Mouse (Mus musculus) CD4-positive, CD25-positive, alpha-beta regulatory T cell, adult 2 months (primary cell): ENCODE data around the gene Foxn3.

Experiments used
- DNase-seq: peaks from one replicate; pipeline ENCODE4 v3.0.0-alpha.2; 2012; ENCODE audit warnings: low read depth, low spot score

Gene Foxn3

GRCm38 (mm10) chr12:99260171-99260570 lies 303.2 kb downstream of the Foxn3 start:
- DNase-seq = no peak

GRCm38 (mm10) chr12:99257570-99257969 lies 305.8 kb downstream of the Foxn3 start:
- no peak for DNase-seq

DNA sequence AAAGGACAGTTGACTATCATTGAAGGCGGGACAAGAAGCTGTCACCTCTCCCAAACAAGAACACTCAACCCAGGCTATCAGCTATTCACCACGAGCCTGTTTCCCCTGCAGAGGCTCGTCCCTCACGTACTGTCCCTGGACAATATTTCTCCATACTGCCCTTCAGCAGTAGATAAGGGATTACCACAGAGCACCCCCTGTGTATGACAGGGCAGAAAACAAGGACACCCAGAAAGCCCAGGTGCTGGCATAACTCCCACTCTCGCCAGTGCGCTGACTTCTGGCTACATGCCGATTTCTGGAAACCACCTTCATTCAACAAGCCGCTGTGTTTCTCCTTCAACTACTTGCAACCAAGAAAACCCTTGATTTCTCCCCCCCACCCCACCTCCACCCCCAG lies 306.4 kb downstream of the Foxn3 start:
- DNase-seq = no peak

DNA sequence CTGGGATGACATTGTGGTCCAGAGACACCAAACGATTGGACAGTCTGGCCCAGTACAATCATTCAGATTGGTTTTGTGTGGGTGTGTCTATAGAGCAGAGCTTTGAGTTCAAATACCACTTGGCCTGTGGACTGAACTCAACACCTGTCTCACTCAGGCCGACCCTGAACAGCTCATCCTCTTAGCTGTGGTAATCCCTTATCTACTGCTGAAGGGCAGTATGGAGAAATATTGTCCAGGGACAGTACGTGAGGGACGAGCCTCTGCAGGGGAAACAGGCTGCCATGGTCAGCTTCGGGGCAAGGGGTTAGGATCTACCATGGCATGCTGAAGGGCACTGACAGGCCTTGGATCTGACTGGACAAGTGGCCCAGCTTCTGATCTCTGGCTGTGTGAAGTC lies 306.9 kb downstream of the Foxn3 start:
- no peak for DNase-seq

DNA sequence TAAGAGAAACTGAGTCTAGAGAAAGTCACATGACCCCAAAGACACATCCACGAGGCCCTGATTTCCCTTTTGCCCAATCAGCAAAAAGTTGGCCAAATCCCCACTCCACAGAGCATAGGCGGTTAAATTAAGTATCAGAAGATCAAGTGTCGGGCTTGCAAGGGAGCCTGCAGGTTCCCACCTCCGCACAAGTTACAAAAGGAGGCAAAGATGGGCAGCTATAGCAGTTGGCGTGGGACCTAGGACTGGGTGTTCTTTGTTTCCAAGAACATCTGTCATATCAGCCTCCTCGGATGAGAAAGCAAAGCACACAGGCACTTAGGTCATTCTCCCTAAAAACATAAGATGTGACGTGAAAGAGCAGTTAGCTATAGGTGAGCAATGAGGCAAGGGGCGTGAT lies 308.9 kb downstream of the Foxn3 start:
- DNase-seq = no peak

- no peak for DNase-seq
Observed at GRCm38 (mm10) chr12:99253562-99253961, 309.8 kb downstream of the Foxn3 start.

DNA sequence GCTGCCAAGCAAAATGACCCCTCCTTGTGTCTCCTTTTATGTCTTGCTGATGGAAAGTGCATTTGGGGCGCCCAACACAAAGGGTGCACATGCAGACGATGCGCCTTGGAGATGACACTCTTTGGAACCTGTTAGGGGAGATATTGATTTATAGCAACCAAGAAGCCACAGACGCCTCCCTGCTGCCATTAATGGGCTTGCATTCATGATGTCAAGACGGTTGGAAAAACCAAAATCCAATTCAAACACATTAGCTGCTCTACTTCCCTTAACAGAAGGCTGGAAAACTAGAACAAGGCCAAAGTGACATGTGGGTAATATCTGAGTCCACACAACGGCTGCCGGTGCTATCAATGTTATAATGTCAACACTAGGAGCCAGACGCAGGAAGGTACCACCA lies 314.8 kb downstream of the Foxn3 start:
- no peak for DNase-seq

- no peak for DNase-seq
Observed at GRCm38 (mm10) chr12:99247939-99248338, 315.4 kb downstream of the Foxn3 start.

DNA sequence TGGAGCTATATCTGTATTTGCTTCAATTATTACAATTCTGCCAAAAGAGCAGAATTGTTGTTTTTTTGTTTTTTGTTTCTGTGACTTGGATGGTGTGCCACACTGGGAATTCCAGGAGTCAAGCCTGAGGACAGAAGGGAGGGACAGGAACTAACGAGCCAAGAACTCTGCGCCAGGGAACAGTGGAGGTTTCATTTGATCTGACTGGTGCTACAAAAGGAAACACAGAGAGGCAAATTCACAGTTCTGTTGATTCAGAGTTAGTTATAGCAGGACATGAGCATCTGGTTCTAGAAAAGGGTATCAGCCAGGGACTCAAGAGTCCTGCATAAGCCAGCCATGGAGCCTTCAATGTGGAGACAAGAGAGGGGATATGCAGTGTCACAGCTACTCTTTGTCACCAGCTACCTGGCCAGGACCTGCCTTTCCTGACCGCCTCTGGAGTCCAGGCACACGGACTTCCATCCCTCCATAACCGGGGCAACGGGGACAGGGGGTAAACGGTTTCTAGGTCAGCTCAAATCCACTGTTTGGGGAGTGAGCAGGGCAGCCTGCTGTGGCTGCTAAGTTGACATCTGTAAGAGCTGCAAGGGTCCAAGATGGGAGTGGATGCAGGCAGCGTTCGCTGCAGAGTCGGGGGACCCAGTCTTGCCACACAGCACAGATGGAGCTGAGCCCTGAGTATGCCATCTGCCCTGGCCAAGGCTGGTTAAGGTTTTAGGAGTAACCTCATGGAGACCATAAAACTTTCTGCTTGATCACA lies 316.2 kb downstream of the Foxn3 start:
- DNase-seq = no peak

DNA sequence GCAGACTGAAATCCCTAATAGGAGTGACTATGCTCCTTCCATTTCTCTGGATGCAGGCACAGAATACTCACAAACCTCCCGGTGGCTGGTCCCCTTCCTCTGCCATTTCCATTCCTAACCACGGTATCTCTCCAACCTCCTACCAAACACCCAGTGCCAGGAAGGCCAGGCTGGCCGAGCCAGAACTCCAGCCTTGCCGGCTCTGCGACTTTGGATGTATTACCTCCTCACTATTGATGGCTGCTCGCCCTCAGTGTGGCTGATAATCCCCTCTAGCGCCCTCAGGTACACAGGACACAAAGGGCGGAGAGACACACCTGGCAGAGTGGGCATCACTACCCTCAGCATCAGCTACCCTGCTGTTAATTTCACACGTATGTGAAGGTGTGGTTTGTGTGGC lies 318.7 kb downstream of the Foxn3 start:
- no peak for DNase-seq

GRCm38 (mm10) chr12:99244264-99244663 lies 319.1 kb downstream of the Foxn3 start:
- DNase-seq = no peak

GRCm38 (mm10) chr12:99243316-99243715 lies 320.1 kb downstream of the Foxn3 start:
- no peak for DNase-seq

- DNase-seq = no peak
Observed at GRCm38 (mm10) chr12:99240185-99240726, 323.1 kb downstream of the Foxn3 start.

GRCm38 (mm10) chr12:99239735-99240134 lies 323.6 kb downstream of the Foxn3 start:
- DNase-seq = peak; percentile 30

DNA sequence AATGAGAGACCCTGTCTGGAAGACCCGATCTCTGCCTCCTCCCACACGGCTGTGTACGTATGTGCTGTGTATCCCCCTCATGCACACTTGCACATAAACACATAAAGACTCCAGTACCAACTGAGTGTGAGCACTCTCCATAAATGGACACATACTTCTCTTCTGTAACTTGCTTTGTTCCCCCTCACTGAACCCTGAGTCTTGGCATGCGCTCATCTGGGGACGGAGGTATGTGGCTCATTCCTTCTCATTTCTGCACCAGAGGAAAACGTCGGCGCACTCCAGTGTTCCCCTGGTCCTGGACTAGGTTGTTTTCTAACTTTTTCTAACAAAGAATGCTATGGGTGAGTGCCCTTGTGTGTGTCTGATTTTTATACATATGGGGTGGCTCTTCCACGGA lies 325.9 kb downstream of the Foxn3 start:
- no peak for DNase-seq

GRCm38 (mm10) chr12:99234346-99234745 lies 329.0 kb downstream of the Foxn3 start:
- no peak for DNase-seq

DNA sequence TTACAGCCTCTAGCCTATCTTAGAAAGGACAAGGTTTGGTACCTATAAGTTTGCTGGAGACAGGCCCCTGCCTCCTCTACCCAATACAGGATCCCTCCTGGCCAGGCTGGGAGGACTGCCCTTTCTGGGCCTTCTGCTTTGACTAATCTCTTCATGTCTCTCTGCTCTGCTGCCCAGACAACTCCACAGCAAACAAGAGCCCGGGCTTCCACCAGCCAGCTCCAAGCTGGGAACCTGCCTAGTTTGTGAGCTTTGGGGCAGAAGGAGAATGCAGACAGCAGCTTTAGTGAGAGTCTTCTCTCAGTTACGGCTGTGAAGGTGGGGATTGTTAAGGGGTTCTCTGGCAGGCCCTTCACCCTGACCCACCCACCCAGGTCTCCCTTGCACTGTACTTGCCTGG lies 330.0 kb downstream of the Foxn3 start:
- no peak for DNase-seq

DNA sequence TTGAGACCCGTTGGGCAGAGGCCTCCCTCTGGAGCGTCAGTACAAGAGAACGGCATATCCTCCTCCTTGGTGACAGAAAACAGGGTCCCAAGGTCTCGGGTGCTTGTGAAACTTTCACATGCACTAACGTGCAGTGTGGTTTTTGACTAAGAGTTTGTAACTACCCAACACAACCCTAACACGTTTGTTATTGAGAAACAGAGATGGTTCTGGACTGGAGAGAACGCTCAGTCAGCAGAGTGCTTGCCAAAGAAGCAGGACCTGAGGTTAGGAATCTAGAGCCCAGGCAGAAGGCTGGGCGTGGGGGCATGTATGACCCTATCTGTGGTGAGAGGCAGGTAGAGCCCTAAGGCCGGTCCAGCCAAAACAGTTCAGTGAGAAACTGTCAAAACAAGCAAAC lies 330.9 kb downstream of the Foxn3 start:
- no peak for DNase-seq

DNA sequence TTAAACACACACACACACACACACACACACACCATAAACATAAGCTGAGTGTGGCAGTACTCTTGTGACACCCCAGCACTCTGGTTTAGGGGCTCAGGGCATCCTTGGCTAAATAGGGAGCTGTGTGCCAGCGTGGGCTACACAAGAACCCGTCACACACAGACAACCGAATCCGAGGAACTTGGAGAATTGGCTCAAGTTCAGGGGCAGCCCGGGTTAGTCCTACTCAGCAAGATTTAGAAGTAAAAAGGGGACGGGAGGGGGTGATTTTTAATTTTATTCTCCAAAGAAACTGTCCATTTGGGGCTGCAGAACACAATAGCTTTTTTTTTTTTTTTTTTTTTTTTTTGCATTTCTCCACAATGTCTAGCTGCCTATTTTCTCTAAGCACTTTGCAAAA lies 332.1 kb downstream of the Foxn3 start:
- no peak for DNase-seq

DNA sequence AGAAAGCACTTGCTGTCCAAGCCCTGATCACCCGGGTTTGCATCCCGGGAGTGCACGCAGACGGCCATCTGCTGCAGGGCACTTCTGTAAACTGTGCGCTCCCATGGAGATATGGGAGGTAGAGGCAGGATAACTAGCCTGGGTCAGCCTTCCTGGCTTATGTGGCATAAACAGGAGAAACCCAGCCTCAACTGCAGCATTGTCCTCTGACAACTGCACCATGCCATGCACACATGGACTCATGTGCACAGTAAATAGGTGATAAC lies 332.7 kb downstream of the Foxn3 start:
- no peak for DNase-seq

DNA sequence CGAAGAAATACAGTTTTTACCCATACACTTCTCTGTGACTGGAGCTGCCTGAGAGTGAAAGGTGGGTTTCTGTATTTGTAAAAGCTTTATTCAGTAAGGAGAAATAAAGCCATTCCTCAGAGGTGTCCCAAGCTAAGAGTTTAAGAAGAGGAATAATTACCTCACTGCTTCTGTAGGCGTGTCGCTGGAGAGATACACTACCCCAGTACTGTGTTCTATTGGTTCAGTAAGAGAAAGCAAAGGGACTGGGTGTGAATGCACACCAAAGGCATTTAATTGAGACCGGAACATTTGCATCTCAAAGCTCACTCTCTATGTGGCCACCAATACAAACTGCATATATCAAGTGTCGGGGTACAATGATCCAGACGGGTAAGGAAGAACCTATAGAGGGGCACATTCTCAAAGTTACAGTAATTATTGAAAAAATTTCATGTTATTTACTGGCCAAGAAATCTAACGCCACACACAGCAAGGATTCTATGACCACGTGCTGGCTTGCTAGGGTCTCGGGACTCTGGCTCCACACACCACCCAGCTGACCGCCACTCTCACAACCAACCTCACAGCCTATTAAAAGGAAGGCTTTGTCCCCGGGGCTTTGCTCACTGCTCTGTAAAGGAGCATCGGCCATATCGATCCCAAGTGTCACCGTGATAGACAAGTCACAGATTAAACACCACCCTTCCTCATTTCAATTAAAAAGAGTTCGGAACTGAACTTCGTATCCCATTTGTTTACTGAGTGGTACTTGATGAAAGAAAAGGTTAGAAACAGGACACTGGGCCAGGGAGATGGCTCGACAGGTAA lies 333.2 kb downstream of the Foxn3 start:
- DNase-seq = no peak

DNA sequence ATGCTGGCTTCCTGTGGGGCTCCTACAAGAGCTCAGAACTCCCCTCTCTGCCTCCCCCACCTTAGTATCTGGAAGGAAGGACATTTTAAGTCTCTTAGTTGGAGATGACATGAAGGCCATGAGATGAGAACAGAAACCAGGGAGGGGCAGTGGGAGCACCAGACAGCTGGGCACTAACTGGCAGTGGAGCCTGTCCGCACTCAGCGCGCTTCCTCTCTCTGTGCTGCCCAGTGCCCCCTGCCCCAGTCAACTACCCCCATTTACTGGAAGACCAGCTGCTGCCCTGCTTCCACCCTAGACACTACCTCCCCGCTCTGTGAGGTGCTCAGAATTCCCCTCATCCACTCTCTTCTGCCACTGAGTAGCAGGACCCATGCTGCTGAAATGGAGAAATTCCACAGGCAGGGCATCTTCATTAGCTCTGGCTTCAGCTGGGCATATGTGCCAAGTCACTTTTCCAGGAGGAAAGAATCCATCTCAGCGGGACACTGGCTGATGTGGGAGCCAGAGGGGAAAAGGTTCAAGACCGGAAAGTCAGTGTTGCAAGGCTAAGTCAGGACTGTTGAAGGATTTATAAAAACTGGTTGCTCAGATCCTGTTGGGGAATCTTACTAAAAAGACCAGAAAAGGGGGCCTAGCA lies 335.9 kb downstream of the Foxn3 start:
- no peak for DNase-seq
